Mouse (Mus musculus) duodenum, adult 2 months (tissue): ENCODE data around the gene Ifi205. TPM values are rescaled to one million over a fixed set of nuclear protein-coding genes. Genes with fewer than 3 reads are reported as not detected.

Experiments used
- polyA plus RNA-seq: library from polyadenylated mRNA; depleted of rRNA; stranded (reverse); fragments of >200 nt; gene quantifications from 2 replicates; pipeline ENCODE4 v1.2.3, GENCODE M21; 2012; ENCODE audit warnings: low replicate concordance; rRNA removed

Gene Ifi205
- 0.07 and 0.09 TPM in 2 replicates for polyA plus RNA-seq

GRCm38 (mm10) chr1:174031698-174032097, at the start of gene Ifi205:
Gene Ifi205 (minus strand): TSS chr1:174031810.

GRCm38 (mm10) chr1:174066305-174066704, 34.7 kb upstream of the Ifi205 start, which contains the start of gene Olfr430:
Gene Olfr430 (plus strand): TSS chr1:174066605.

GRCm38 (mm10) chr1:174048893-174049292, 17.3 kb upstream of the Ifi205 start, which contains the start of gene Olfr432:
Gene Olfr432 (plus strand): TSS chr1:174049205.

GRCm38 (mm10) chr1:174040523-174041177, 9.0 kb upstream of the Ifi205 start, which contains the start of gene Olfr433:
Gene Olfr433 (plus strand): TSS chr1:174040705.

GRCm38 (mm10) chr1:173982694-173983305, 48.8 kb downstream of the Ifi205 start, which contains the start of gene Ifi202b:
Gene Ifi202b (minus strand): TSS chr1:173982744.

Other genes starting within 250 kb of the Ifi205 start
- not detected in 2 replicates for gene Ifi211, start 118.8 kb downstream of the Ifi205 start, polyA plus RNA-seq
- 0.24 and 0.25 TPM in 2 replicates for gene Mndal, start 89.3 kb downstream of the Ifi205 start, polyA plus RNA-seq
- gene Ifi203, start 89.1 kb downstream of the Ifi205 start, polyA plus RNA-seq, result 0.63 and 0.75 TPM in 2 replicates
- gene Ifi202b, start 49.1 kb downstream of the Ifi205 start, polyA plus RNA-seq, result not detected in 2 replicates
- gene Olfr433, start 8.9 kb upstream of the Ifi205 start, polyA plus RNA-seq, result 0.04 TPM in 1 of 2 replicates, not detected in the other
- not detected in 2 replicates for gene Olfr432, start 17.4 kb upstream of the Ifi205 start, polyA plus RNA-seq
- not detected in 2 replicates for gene Olfr430, start 34.8 kb upstream of the Ifi205 start, polyA plus RNA-seq
- gene Olfr429, start 52.5 kb upstream of the Ifi205 start, polyA plus RNA-seq, result not detected in 2 replicates
- gene Olfr427, start 65.1 kb upstream of the Ifi205 start, polyA plus RNA-seq, result not detected in 2 replicates
- not detected in 2 replicates for gene Olfr231, start 89.4 kb upstream of the Ifi205 start, polyA plus RNA-seq
- gene Olfr424, start 99.7 kb upstream of the Ifi205 start, polyA plus RNA-seq, result not detected in 2 replicates
- gene Olfr420, start 123.8 kb upstream of the Ifi205 start, polyA plus RNA-seq, result not detected in 2 replicates
- not detected in 2 replicates for gene Spta1, start 141.0 kb upstream of the Ifi205 start, polyA plus RNA-seq
- gene Olfr419, start 220.3 kb upstream of the Ifi205 start, polyA plus RNA-seq, result not detected in 2 replicates